Mouse (Mus musculus): ENCODE data around the gene Krtap19-9b. TPM values are rescaled to one million over a fixed set of nuclear protein-coding genes. Genes with fewer than 3 reads are reported as not detected.

Krtap19-9b gene
- polyA plus RNA-seq (2016; fragmentation: Nextera tagmentation; extraction: Ambion mirVana), result not detected in 2 replicates

- H3K27me3 ChIP-seq, result no peaks in the 10 kb centered on the region
- H3K36me3 ChIP-seq, result no peaks in the 10 kb centered on the region
- H3K4me3 ChIP-seq (replicated peaks), result no peak within 1 kb of the TSS
- H3K4me1 ChIP-seq (replicated peaks), result no peaks in the 10 kb centered on the region
- ATAC-seq (ENCODE audit: insufficient number of reproducible peaks, insufficient read depth, low FRiP score, low TSS enrichment, low read depth), result no peak
- H3K27ac ChIP-seq, result no peak within 1 kb of the TSS
- H3K9ac ChIP-seq (replicated peaks), result no peak within 1 kb of the TSS
- no peaks in the 10 kb centered on the region for H3K9me3 ChIP-seq
- no peak within 1 kb of the TSS for H3K4me2 ChIP-seq
- WGBS, result 78% methylated on average over 3 of the region's 3 CpGs
Observed at GRCm38 (mm10) chr16:88932165-88932564, at the start of gene Krtap19-9b. Gene Krtap19-9b, minus strand, starts transcription at chr16:88932265.

GRCm38 (mm10) chr16:88962773-88963172 lies 30.7 kb upstream of the Krtap19-9b start, which contains the start of gene Krtap16-3:
Gene Krtap16-3, minus strand, starts transcription at chr16:88962873.
- ATAC-seq (ENCODE audit: insufficient number of reproducible peaks, insufficient read depth, low FRiP score, low TSS enrichment, low read depth), result no peak
- H3K4me3 ChIP-seq (replicated peaks), result no peak within 1 kb of the TSS
- 89% methylated on average over 7 of the region's 7 CpGs for WGBS
- H3K27ac ChIP-seq, result no peak within 1 kb of the TSS
- H3K9me3 ChIP-seq, result peaks cover 4% of the 10 kb centered on the region; the same call in 1 of the 2 replicates
- H3K4me1 ChIP-seq (replicated peaks), result no peaks in the 10 kb centered on the region
- no peaks in the 10 kb centered on the region for H3K36me3 ChIP-seq
- no peak within 1 kb of the TSS for H3K9ac ChIP-seq (replicated peaks)
- no peaks in the 10 kb centered on the region for H3K27me3 ChIP-seq
- no peak within 1 kb of the TSS for H3K4me2 ChIP-seq

- WGBS, result 88% methylated on average over 6 of the region's 6 CpGs
- Histone ChIP-seq H3K9ac (replicated peaks) (no peak overlapping the region), H3K4me3 (replicated peaks) (no peak overlapping the region), H3K27ac (no peak overlapping the region), H3K9me3 (no peaks in the 10 kb centered on the region), H3K36me3 (no peaks in the 10 kb centered on the region), H3K4me2 (no peak overlapping the region), H3K4me1 (replicated peaks) (no peaks in the 10 kb centered on the region), H3K27me3 (no peaks in the 10 kb centered on the region)
- ATAC-seq (ENCODE audit: insufficient number of reproducible peaks, insufficient read depth, low FRiP score, low TSS enrichment, low read depth), result no peak
Observed at GRCm38 (mm10) chr16:88941106-88941505, 9.0 kb upstream of the Krtap19-9b start.

- Histone ChIP-seq H3K9ac (replicated peaks) (no peak overlapping the region), H3K9me3 (no peaks in the 10 kb centered on the region), H3K36me3 (no peaks in the 10 kb centered on the region), H3K4me3 (replicated peaks) (no peak overlapping the region), H3K27ac (no peak overlapping the region), H3K27me3 (no peaks in the 10 kb centered on the region), H3K4me1 (replicated peaks) (no peaks in the 10 kb centered on the region), H3K4me2 (no peak overlapping the region)
- ATAC-seq (ENCODE audit: insufficient number of reproducible peaks, insufficient read depth, low FRiP score, low TSS enrichment, low read depth), result no peak
- WGBS, result 71% methylated on average over 7 of the region's 7 CpGs
Observed at GRCm38 (mm10) chr16:88938252-88938651, 6.2 kb upstream of the Krtap19-9b start.

- Histone ChIP-seq H3K9ac (replicated peaks) (no peak within 1 kb of the TSS), H3K36me3 (no peaks in the 10 kb centered on the region), H3K4me2 (no peak within 1 kb of the TSS), H3K4me3 (replicated peaks) (no peak within 1 kb of the TSS), H3K4me1 (replicated peaks) (no peaks in the 10 kb centered on the region), H3K9me3 (no peaks in the 10 kb centered on the region), H3K27me3 (no peaks in the 10 kb centered on the region), H3K27ac (no peak within 1 kb of the TSS)
- no peak for ATAC-seq (ENCODE audit: insufficient number of reproducible peaks, insufficient read depth, low FRiP score, low TSS enrichment, low read depth)
- 92% methylated on average over 6 of the region's 6 CpGs for WGBS
Observed at GRCm38 (mm10) chr16:88896357-88896756, 35.7 kb downstream of the Krtap19-9b start, which contains the start of gene Krtap19-5. Gene Krtap19-5, minus strand, starts transcription at chr16:88896457.

GRCm38 (mm10) chr16:88886870-88887269 lies 45.2 kb downstream of the Krtap19-9b start:
- Histone ChIP-seq H3K4me3 (replicated peaks) (no peak overlapping the region), H3K36me3 (no peaks in the 10 kb centered on the region), H3K4me1 (replicated peaks) (no peaks in the 10 kb centered on the region), H3K9me3 (no peaks in the 10 kb centered on the region), H3K27ac (no peak overlapping the region), H3K4me2 (no peak overlapping the region), H3K27me3 (no peaks in the 10 kb centered on the region), H3K9ac (replicated peaks) (no peak overlapping the region)
- WGBS, result 82% methylated on average over 6 of the region's 6 CpGs
- no peak for ATAC-seq (ENCODE audit: insufficient number of reproducible peaks, insufficient read depth, low FRiP score, low TSS enrichment, low read depth)

GRCm38 (mm10) chr16:88884989-88885388 lies 47.1 kb downstream of the Krtap19-9b start, which contains the start of gene Krtap19-4:
Gene Krtap19-4, minus strand, starts transcription at chr16:88885089.
- no peaks in the 10 kb centered on the region for H3K4me1 ChIP-seq (replicated peaks)
- no peak within 1 kb of the TSS for H3K4me3 ChIP-seq (replicated peaks)
- no peaks in the 10 kb centered on the region for H3K36me3 ChIP-seq
- H3K27ac ChIP-seq, result no peak within 1 kb of the TSS
- 88% methylated on average over 5 of the region's 5 CpGs for WGBS
- no peak within 1 kb of the TSS for H3K4me2 ChIP-seq
- ATAC-seq (ENCODE audit: insufficient number of reproducible peaks, insufficient read depth, low FRiP score, low TSS enrichment, low read depth), result no peak
- H3K9ac ChIP-seq (replicated peaks), result no peak within 1 kb of the TSS
- no peaks in the 10 kb centered on the region for H3K9me3 ChIP-seq
- H3K27me3 ChIP-seq, result no peaks in the 10 kb centered on the region

Other genes starting within 250 kb of the Krtap19-9b start
- gene 2310061N02Rik, start 224.3 kb downstream of the Krtap19-9b start, polyA plus RNA-seq (2016; fragmentation: Nextera tagmentation; extraction: Ambion mirVana), result not detected in 2 replicates
- not detected in 2 replicates for gene Krtap13-1, start 203.4 kb downstream of the Krtap19-9b start, polyA plus RNA-seq (2016; fragmentation: Nextera tagmentation; extraction: Ambion mirVana)
- gene Krtap13, start 180.6 kb downstream of the Krtap19-9b start, polyA plus RNA-seq (2016; fragmentation: Nextera tagmentation; extraction: Ambion mirVana), result not detected in 2 replicates
- not detected in 2 replicates for gene 2310034C09Rik, start 173.4 kb downstream of the Krtap19-9b start, polyA plus RNA-seq (2016; fragmentation: Nextera tagmentation; extraction: Ambion mirVana)
- gene 2310057N15Rik, start 158.1 kb downstream of the Krtap19-9b start, polyA plus RNA-seq (2016; fragmentation: Nextera tagmentation; extraction: Ambion mirVana), result not detected in 2 replicates
- not detected in 2 replicates for gene Gm5965, start 154.4 kb downstream of the Krtap19-9b start, polyA plus RNA-seq (2016; fragmentation: Nextera tagmentation; extraction: Ambion mirVana)
- not detected in 2 replicates for gene Gm20741, start 120.0 kb downstream of the Krtap19-9b start, polyA plus RNA-seq (2016; fragmentation: Nextera tagmentation; extraction: Ambion mirVana)
- 0.25 and 0.26 TPM in 2 replicates for gene Krtap15, start 112.0 kb downstream of the Krtap19-9b start, polyA plus RNA-seq (2016; fragmentation: Nextera tagmentation; extraction: Ambion mirVana)
- gene Krtap14, start 106.1 kb downstream of the Krtap19-9b start, polyA plus RNA-seq (2016; fragmentation: Nextera tagmentation; extraction: Ambion mirVana), result not detected in 2 replicates
- not detected in 2 replicates for gene Krtap19-1, start 62.9 kb downstream of the Krtap19-9b start, polyA plus RNA-seq (2016; fragmentation: Nextera tagmentation; extraction: Ambion mirVana)
- gene Krtap19-2, start 58.0 kb downstream of the Krtap19-9b start, polyA plus RNA-seq (2016; fragmentation: Nextera tagmentation; extraction: Ambion mirVana), result not detected in 2 replicates
- gene Krtap19-3, start 54.2 kb downstream of the Krtap19-9b start, polyA plus RNA-seq (2016; fragmentation: Nextera tagmentation; extraction: Ambion mirVana), result not detected in 2 replicates
- gene Krtap19-4, start 47.2 kb downstream of the Krtap19-9b start, polyA plus RNA-seq (2016; fragmentation: Nextera tagmentation; extraction: Ambion mirVana), result not detected in 2 replicates
- not detected in 2 replicates for gene Krtap19-5, start 35.8 kb downstream of the Krtap19-9b start, polyA plus RNA-seq (2016; fragmentation: Nextera tagmentation; extraction: Ambion mirVana)
- not detected in 2 replicates for gene Krtap16-3, start 30.6 kb upstream of the Krtap19-9b start, polyA plus RNA-seq (2016; fragmentation: Nextera tagmentation; extraction: Ambion mirVana)
- gene Krtap22-2, start 78.5 kb upstream of the Krtap19-9b start, polyA plus RNA-seq (2016; fragmentation: Nextera tagmentation; extraction: Ambion mirVana), result not detected in 2 replicates
- gene Gm10229, start 83.0 kb upstream of the Krtap19-9b start, polyA plus RNA-seq (2016; fragmentation: Nextera tagmentation; extraction: Ambion mirVana), result not detected in 2 replicates
- not detected in 2 replicates for gene Krtap6-1, start 99.4 kb upstream of the Krtap19-9b start, polyA plus RNA-seq (2016; fragmentation: Nextera tagmentation; extraction: Ambion mirVana)
- not detected in 2 replicates for gene Gm10228, start 109.2 kb upstream of the Krtap19-9b start, polyA plus RNA-seq (2016; fragmentation: Nextera tagmentation; extraction: Ambion mirVana)
- not detected in 2 replicates for gene Krtap6-5, start 115.6 kb upstream of the Krtap19-9b start, polyA plus RNA-seq (2016; fragmentation: Nextera tagmentation; extraction: Ambion mirVana)
- gene 1110025L11Rik, start 131.7 kb upstream of the Krtap19-9b start, polyA plus RNA-seq (2016; fragmentation: Nextera tagmentation; extraction: Ambion mirVana), result not detected in 2 replicates
- not detected in 2 replicates for gene Krtap6-3, start 151.8 kb upstream of the Krtap19-9b start, polyA plus RNA-seq (2016; fragmentation: Nextera tagmentation; extraction: Ambion mirVana)
- gene Gm6358, start 208.6 kb upstream of the Krtap19-9b start, polyA plus RNA-seq (2016; fragmentation: Nextera tagmentation; extraction: Ambion mirVana), result not detected in 2 replicates
- not detected in 2 replicates for gene Gm10061, start 218.8 kb upstream of the Krtap19-9b start, polyA plus RNA-seq (2016; fragmentation: Nextera tagmentation; extraction: Ambion mirVana)
- gene Gm9789, start 225.7 kb upstream of the Krtap19-9b start, polyA plus RNA-seq (2016; fragmentation: Nextera tagmentation; extraction: Ambion mirVana), result not detected in 2 replicates
- gene Gm7735, start 237.2 kb upstream of the Krtap19-9b start, polyA plus RNA-seq (2016; fragmentation: Nextera tagmentation; extraction: Ambion mirVana), result not detected in 2 replicates
- gene 1110057P08Rik, start 242.5 kb upstream of the Krtap19-9b start, polyA plus RNA-seq (2016; fragmentation: Nextera tagmentation; extraction: Ambion mirVana), result not detected in 2 replicates

All from limb, embryonic 12.5 days (tissue).